Mouse (Mus musculus) liver, embryonic 14.5 days (tissue): ENCODE measurements around the gene Sdhc.

Source experiments
- CTCF ChIP-seq: IDR thresholded peaks from 2 replicates; pipeline ENCODE4 v1.5.1; 2016; ENCODE audit warnings: antibody characterized with exemption, low read depth, control low read depth
- EP300 ChIP-seq: IDR thresholded peaks from 2 replicates; pipeline ENCODE4 v1.6.1; 2016; ENCODE audit warnings: antibody characterized with exemption, low read depth

DNA sequence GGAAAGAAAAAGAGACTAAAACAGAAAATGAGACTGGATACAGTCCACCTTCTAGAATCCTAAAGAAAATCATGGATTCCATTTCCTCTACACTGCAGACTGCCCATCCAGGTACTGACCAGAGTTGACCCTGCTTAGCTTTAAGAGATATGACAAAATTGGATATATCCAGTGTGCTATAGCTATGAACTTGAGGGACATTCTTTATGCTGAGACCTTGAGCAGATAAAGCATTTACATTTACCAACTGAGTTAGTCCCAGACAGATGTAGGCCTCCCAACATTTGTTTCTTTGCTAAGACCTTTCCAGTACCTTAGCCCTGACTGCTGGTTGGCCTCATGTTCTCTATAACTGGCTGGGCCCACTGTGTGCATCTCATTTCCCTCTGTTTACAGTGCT lies 7.6 kb upstream of the Sdhc start:
- TF ChIP-seq CTCF: no peak
- no peak for TF ChIP-seq EP300
